Mouse (Mus musculus): ENCODE measurements at regions not wholly inside any gene's neighbourhood (a gene's known extent, or its start where the extent isn't known, plus 50 kb on each side); places are given as distances from the start of the nearest gene placed in this dataset.
A peak's percentile ranks its signal among the peaks of the same experiment; 100 is the strongest.

- H3K36me3 ChIP-seq (ENCODE audit: control insufficient read depth, insufficient read depth), result no peaks in the 10 kb centered on the region
- H3ac ChIP-seq (ENCODE audit: control insufficient read depth, insufficient read length, low read depth), result no peak overlapping the region
- no peak for TF ChIP-seq CTCF (IDR thresholded peaks at IDR 0.05; ENCODE audit: control insufficient read depth, insufficient read depth, insufficient read length)
- TF ChIP-seq USF1 (IDR thresholded peaks at IDR 0.05; ENCODE audit: low read depth), result no peak
- TF ChIP-seq MYOG (IDR thresholded peaks at IDR 0.05; ENCODE audit: control insufficient read depth, extremely low read depth, insufficient read length), result no peak
- no peak for TF ChIP-seq FOSL1 (IDR thresholded peaks at IDR 0.05; ENCODE audit: insufficient read depth, low read length, poor library complexity, severe bottlenecking)
- no peak for TF ChIP-seq CEBPB (IDR thresholded peaks at IDR 0.05; ENCODE audit: low read depth)
- no peak for TF ChIP-seq MYOD1 (IDR thresholded peaks at IDR 0.05; ENCODE audit: control insufficient read depth, insufficient read length, low read depth)
- no peak for TF ChIP-seq MAX (IDR thresholded peaks at IDR 0.05)
- no peaks in the 10 kb centered on the region for H3K27me3 ChIP-seq (ENCODE audit: control insufficient read depth, insufficient read depth, insufficient read length)
- H3K79me3 ChIP-seq (ENCODE audit: low read depth), result no peaks in the 10 kb centered on the region
- H3K79me2 ChIP-seq (ENCODE audit: control insufficient read depth, insufficient read depth), result no peaks in the 10 kb centered on the region
- no peak overlapping the region for H3K4me3 ChIP-seq (ENCODE audit: insufficient read depth, poor library complexity, severe bottlenecking)
Measured at GRCm38 (mm10) chr1:184545111-184545510, 187.3 kb downstream of the Hlx start.

GRCm38 (mm10) chr1:184542321-184543115 lies 189.9 kb downstream of the Hlx start:
- Histone ChIP-seq H3K79me2 (ENCODE audit: control insufficient read depth, insufficient read depth) (no peaks in the 10 kb centered on the region), H3K27me3 (ENCODE audit: control insufficient read depth, insufficient read depth, insufficient read length) (no peaks in the 10 kb centered on the region), H3ac (ENCODE audit: control insufficient read depth, insufficient read length, low read depth) (no peak overlapping the region), H3K36me3 (ENCODE audit: control insufficient read depth, insufficient read depth) (no peaks in the 10 kb centered on the region), H3K4me3 (ENCODE audit: insufficient read depth, poor library complexity, severe bottlenecking) (no peak overlapping the region), H3K79me3 (ENCODE audit: low read depth) (no peaks in the 10 kb centered on the region)
- TF ChIP-seq MAX (IDR thresholded peaks at IDR 0.05) (no peak), MYOD1 (IDR thresholded peaks at IDR 0.05; ENCODE audit: control insufficient read depth, insufficient read length, low read depth) (no peak), MYOG (IDR thresholded peaks at IDR 0.05; ENCODE audit: control insufficient read depth, extremely low read depth, insufficient read length) (no peak), FOSL1 (IDR thresholded peaks at IDR 0.05; ENCODE audit: insufficient read depth, low read length, poor library complexity, severe bottlenecking) (no peak), USF1 (IDR thresholded peaks at IDR 0.05; ENCODE audit: low read depth) (no peak), CEBPB (IDR thresholded peaks at IDR 0.05; ENCODE audit: low read depth) (no peak), CTCF (IDR thresholded peaks at IDR 0.05; ENCODE audit: control insufficient read depth, insufficient read depth, insufficient read length) (no peak)

GRCm38 (mm10) chr1:184539818-184540217 lies 192.6 kb downstream of the Hlx start:
- Histone ChIP-seq H3K4me3 (ENCODE audit: insufficient read depth, poor library complexity, severe bottlenecking) (no peak overlapping the region), H3K36me3 (ENCODE audit: control insufficient read depth, insufficient read depth) (no peaks in the 10 kb centered on the region), H3K79me2 (ENCODE audit: control insufficient read depth, insufficient read depth) (no peaks in the 10 kb centered on the region), H3K27me3 (ENCODE audit: control insufficient read depth, insufficient read depth, insufficient read length) (no peaks in the 10 kb centered on the region), H3ac (ENCODE audit: control insufficient read depth, insufficient read length, low read depth) (no peak overlapping the region), H3K79me3 (ENCODE audit: low read depth) (no peaks in the 10 kb centered on the region)
- TF ChIP-seq MYOD1 (IDR thresholded peaks at IDR 0.05; ENCODE audit: control insufficient read depth, insufficient read length, low read depth) (no peak), CTCF (IDR thresholded peaks at IDR 0.05; ENCODE audit: control insufficient read depth, insufficient read depth, insufficient read length) (no peak), MYOG (IDR thresholded peaks at IDR 0.05; ENCODE audit: control insufficient read depth, extremely low read depth, insufficient read length) (no peak), USF1 (IDR thresholded peaks at IDR 0.05; ENCODE audit: low read depth) (no peak), FOSL1 (IDR thresholded peaks at IDR 0.05; ENCODE audit: insufficient read depth, low read length, poor library complexity, severe bottlenecking) (no peak), CEBPB (IDR thresholded peaks at IDR 0.05; ENCODE audit: low read depth) (no peak), MAX (IDR thresholded peaks at IDR 0.05) (no peak)

GRCm38 (mm10) chr1:184536311-184537200 lies 195.9 kb downstream of the Hlx start:
- TF ChIP-seq MAX (IDR thresholded peaks at IDR 0.05), result no peak
- peak; percentile 39 for TF ChIP-seq CEBPB (IDR thresholded peaks at IDR 0.05; ENCODE audit: low read depth)
- no peak for TF ChIP-seq MYOG (IDR thresholded peaks at IDR 0.05; ENCODE audit: control insufficient read depth, extremely low read depth, insufficient read length)
- TF ChIP-seq CTCF (IDR thresholded peaks at IDR 0.05; ENCODE audit: control insufficient read depth, insufficient read depth, insufficient read length), result no peak

GRCm38 (mm10) chr1:184535691-184536090 lies 196.7 kb downstream of the Hlx start:
- no peak for TF ChIP-seq CEBPB (IDR thresholded peaks at IDR 0.05; ENCODE audit: low read depth)
- no peak for TF ChIP-seq MYOD1 (IDR thresholded peaks at IDR 0.05; ENCODE audit: control insufficient read depth, insufficient read length, low read depth)
- no peak for TF ChIP-seq MYOG (IDR thresholded peaks at IDR 0.05; ENCODE audit: control insufficient read depth, extremely low read depth, insufficient read length)
- Histone ChIP-seq H3K4me3 (ENCODE audit: insufficient read depth, poor library complexity, severe bottlenecking) (no peak overlapping the region), H3ac (ENCODE audit: control insufficient read depth, insufficient read length, low read depth) (no peak overlapping the region), H3K36me3 (ENCODE audit: control insufficient read depth, insufficient read depth) (no peaks in the 10 kb centered on the region), H3K79me3 (ENCODE audit: low read depth) (no peaks in the 10 kb centered on the region), H3K27me3 (ENCODE audit: control insufficient read depth, insufficient read depth, insufficient read length) (no peaks in the 10 kb centered on the region), H3K79me2 (ENCODE audit: control insufficient read depth, insufficient read depth) (no peaks in the 10 kb centered on the region)

More at GRCm38 (mm10) chr1:184536311-184537200, 195.9 kb downstream of the Hlx start:
- Histone ChIP-seq H3K27me3 (ENCODE audit: control insufficient read depth, insufficient read depth, insufficient read length) (no peaks in the 10 kb centered on the region), H3K79me3 (ENCODE audit: low read depth) (no peaks in the 10 kb centered on the region), H3K36me3 (ENCODE audit: control insufficient read depth, insufficient read depth) (no peaks in the 10 kb centered on the region), H3K79me2 (ENCODE audit: control insufficient read depth, insufficient read depth) (no peaks in the 10 kb centered on the region), H3ac (ENCODE audit: control insufficient read depth, insufficient read length, low read depth) (no peak overlapping the region), H3K4me3 (ENCODE audit: insufficient read depth, poor library complexity, severe bottlenecking) (no peak overlapping the region)

Measured in C2C12 (cell line).